Mouse (Mus musculus) B cell, adult (primary cell): ENCODE data around the gene Gm49661. TPM values are rescaled to one million over a fixed set of nuclear protein-coding genes. Genes with fewer than 3 reads are reported as not detected.

Experiments used
- total RNA-seq: library from RNA; stranded (reverse); gene quantifications from 4 replicates; pipeline ENCODE4 v1.2.4, GENCODE M21; 2023; ENCODE audit not compliant: inconsistent age

Gene Gm49661
- total RNA-seq, result 2.0 TPM in 1 of 4 replicates, not detected in the others

DNA sequence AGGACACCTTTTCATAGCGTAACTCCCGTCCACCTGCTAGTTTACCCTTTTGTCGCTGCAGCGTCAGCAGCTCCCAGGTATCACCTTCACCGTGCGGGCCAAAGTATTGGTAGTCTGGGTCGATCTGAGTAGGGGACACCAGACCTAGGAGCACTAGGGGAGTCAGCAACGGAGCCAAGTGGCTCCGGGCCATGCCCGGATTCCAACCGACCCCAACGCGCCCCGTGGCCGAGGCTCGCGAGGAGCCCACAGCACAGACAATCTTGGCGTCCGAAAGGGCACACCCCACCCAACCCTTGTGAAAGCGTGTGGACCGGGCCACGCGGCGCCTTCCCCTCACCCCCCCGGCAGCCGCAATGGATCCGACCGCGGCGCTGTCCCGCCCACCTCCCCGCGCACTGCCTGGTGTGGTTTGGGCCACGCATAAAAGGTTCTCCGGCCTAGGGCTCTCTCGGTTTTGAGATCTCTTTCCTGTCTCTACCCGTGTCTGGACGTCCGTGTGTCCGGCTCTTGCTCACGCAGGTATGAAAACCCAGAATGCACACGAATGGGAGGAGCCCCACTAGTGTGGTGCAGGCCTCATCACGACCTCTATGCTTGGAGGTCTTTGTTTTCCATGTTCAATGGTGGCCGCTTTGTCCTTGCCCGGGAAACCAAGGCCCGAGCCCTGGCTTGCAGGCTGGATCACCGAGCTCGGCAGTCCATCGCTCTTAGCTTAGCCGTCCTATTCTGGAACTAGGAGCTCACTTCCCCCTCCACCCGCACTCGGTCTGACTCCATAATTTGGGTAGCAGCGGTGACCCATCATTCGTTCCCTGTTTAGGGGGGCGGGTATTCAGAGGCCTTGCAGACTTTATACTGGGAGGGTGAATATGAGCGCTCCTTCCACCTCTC, at the start of gene Gm49661, which contains the start of the genes Prdx2 and Rnaseh2a:
Gene Gm49661 (minus strand): TSS at position 193 of the 894 bp plus-strand sequence.
Gene Prdx2 (plus strand): TSS at position 347 of the 894 bp plus-strand sequence.
Gene Rnaseh2a (minus strand): TSS at position 527 of the 894 bp plus-strand sequence.

GRCm38 (mm10) chr8:85014431-85014830, 45.2 kb upstream of the Gm49661 start, which contains the start of gene Best2:
Best2 (minus strand) TSS chr8:85014531.

DNA sequence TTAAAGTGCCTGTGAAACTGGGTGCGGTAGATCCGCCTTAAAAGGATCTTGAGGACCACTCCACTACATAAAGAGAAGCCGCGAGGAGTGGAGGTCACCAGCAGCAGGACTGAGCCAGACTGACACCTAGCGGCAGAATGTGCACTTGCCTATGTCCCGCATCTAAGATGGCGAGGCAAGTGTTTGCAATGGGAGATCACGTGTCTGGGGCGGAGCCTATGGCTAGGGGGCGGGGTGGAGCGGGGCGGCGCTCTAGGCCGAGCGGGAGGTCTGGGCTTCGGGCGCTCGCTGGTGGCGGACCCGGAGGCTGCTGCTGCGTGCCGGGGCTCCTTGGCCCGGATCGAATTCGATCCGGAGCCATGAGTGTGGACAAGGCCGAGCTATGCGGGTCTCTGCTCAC, 21.1 kb upstream of the Gm49661 start, which contains the start of gene Hook2:
Gene Hook2 (plus strand): TSS at position 255 of the 400 bp plus-strand sequence.

GRCm38 (mm10) chr8:84978248-84978940, 9.2 kb upstream of the Gm49661 start, which contains the start of gene Junb:
Junb (minus strand) TSS chr8:84978718.

GRCm38 (mm10) chr8:84946528-84947240, 22.5 kb downstream of the Gm49661 start, which contains the start of gene Rtbdn:
Rtbdn (plus strand) TSS chr8:84946991.

GRCm38 (mm10) chr8:84936962-84937546, 32.2 kb downstream of the Gm49661 start, which contains the start of gene Mast1:
Mast1 (minus strand) TSS chr8:84937359.

Other genes starting within 250 kb of the Gm49661 start
- not detected in 4 replicates for gene G430095P16Rik, start 246.4 kb downstream of the Gm49661 start, total RNA-seq
- gene Nfix, start 169.1 kb downstream of the Gm49661 start, total RNA-seq, result 1.4 to 4.3 TPM (median 2.8 TPM) in 4 replicates
- 2.2 to 3.3 TPM (median 2.8 TPM) in 4 replicates for gene Dand5, start 146.6 kb downstream of the Gm49661 start, total RNA-seq
- gene Gadd45gip1, start 137.9 kb downstream of the Gm49661 start, total RNA-seq, result 11.4 to 12.8 TPM (median 11.7 TPM) in 4 replicates
- gene Rad23a, start 128.8 kb downstream of the Gm49661 start, total RNA-seq, result 48.0 to 63.3 TPM (median 61.5 TPM) in 4 replicates
- 564 to 720 TPM (median 619 TPM) in 4 replicates for gene Calr, start 122.5 kb downstream of the Gm49661 start, total RNA-seq
- 66.8 to 70.5 TPM (median 68.5 TPM) in 4 replicates for gene Farsa, start 112.4 kb downstream of the Gm49661 start, total RNA-seq
- gene Syce2, start 97.3 kb downstream of the Gm49661 start, total RNA-seq, result 6.1 to 11.9 TPM (median 9.0 TPM) in 4 replicates
- gene Gcdh, start 75.5 kb downstream of the Gm49661 start, total RNA-seq, result 18.7 to 34.4 TPM (median 31.5 TPM) in 4 replicates
- 0.32 to 0.45 TPM in 2 of 4 replicates, not detected in the others for gene Klf1, start 67.5 kb downstream of the Gm49661 start, total RNA-seq
- 67.4 to 74.5 TPM (median 72.7 TPM) in 4 replicates for gene Dnase2a, start 60.9 kb downstream of the Gm49661 start, total RNA-seq
- 0.16 to 0.57 TPM (median 0.23 TPM) in 4 replicates for gene Mast1, start 32.1 kb downstream of the Gm49661 start, total RNA-seq
- not detected in 4 replicates for gene Rtbdn, start 22.4 kb downstream of the Gm49661 start, total RNA-seq
- gene Prdx2, start 154 bp upstream of the Gm49661 start, total RNA-seq, result 57.4 to 60.7 TPM (median 59.6 TPM) in 4 replicates
- 30.0 to 35.5 TPM (median 33.5 TPM) in 4 replicates for gene Rnaseh2a, start 334 bp upstream of the Gm49661 start, total RNA-seq
- 1,539 to 1,702 TPM (median 1,628 TPM) in 4 replicates for gene Junb, start 9.3 kb upstream of the Gm49661 start, total RNA-seq
- 5.9 to 8.3 TPM (median 6.6 TPM) in 4 replicates for gene Hook2, start 21.2 kb upstream of the Gm49661 start, total RNA-seq
- 0.32 TPM in 1 of 4 replicates, not detected in the others for gene Best2, start 45.1 kb upstream of the Gm49661 start, total RNA-seq
- 87.6 to 96.1 TPM (median 94.0 TPM) in 4 replicates for gene Asna1, start 55.8 kb upstream of the Gm49661 start, total RNA-seq
- gene Trir, start 57.4 kb upstream of the Gm49661 start, total RNA-seq, result 205 to 226 TPM (median 223 TPM) in 4 replicates
- gene Tnpo2, start 67.5 kb upstream of the Gm49661 start, total RNA-seq, result 38.8 to 49.7 TPM (median 45.7 TPM) in 4 replicates
- gene Fbxw9, start 90.6 kb upstream of the Gm49661 start, total RNA-seq, result 14.4 to 17.5 TPM (median 15.4 TPM) in 4 replicates
- gene Gm5741, start 98.5 kb upstream of the Gm49661 start, total RNA-seq, result 3.0 TPM in 1 of 4 replicates, not detected in the others
- 105 to 138 TPM (median 115 TPM) in 4 replicates for gene Dhps, start 102.3 kb upstream of the Gm49661 start, total RNA-seq
- 49.2 to 55.9 TPM (median 50.9 TPM) in 4 replicates for gene Wdr83os, start 111.3 kb upstream of the Gm49661 start, total RNA-seq
- gene Wdr83, start 111.9 kb upstream of the Gm49661 start, total RNA-seq, result 12.5 to 15.1 TPM (median 13.1 TPM) in 4 replicates
- gene Man2b1, start 113.8 kb upstream of the Gm49661 start, total RNA-seq, result 156 to 176 TPM (median 163 TPM) in 4 replicates
- gene Zfp791, start 153.7 kb upstream of the Gm49661 start, total RNA-seq, result 0.16 TPM in 1 of 4 replicates, not detected in the others
- gene Cks1brt, start 182.5 kb upstream of the Gm49661 start, total RNA-seq, result not detected in 4 replicates